Mouse (Mus musculus): ENCODE measurements at regions not wholly inside any gene's neighbourhood (a gene's known extent, or its start where the extent isn't known, plus 50 kb on each side); places are given as distances from the start of the nearest gene placed in this dataset.

GRCm38 (mm10) chr7:124907662-124908296 is 536.7 kb upstream of the Kdm8 start:
- H3K4me3 ChIP-seq (ENCODE audit: insufficient read depth, poor library complexity, severe bottlenecking) = no peak overlapping the region
- no peaks in the 10 kb centered on the region for H3K79me2 ChIP-seq (ENCODE audit: control insufficient read depth, insufficient read depth)
- H3ac ChIP-seq (ENCODE audit: control insufficient read depth, insufficient read length, low read depth) = no peak overlapping the region
- no peaks in the 10 kb centered on the region for H3K27me3 ChIP-seq (ENCODE audit: control insufficient read depth, insufficient read depth, insufficient read length)
- H3K79me3 ChIP-seq (ENCODE audit: low read depth) = no peaks in the 10 kb centered on the region
- TF ChIP-seq MYOG (IDR thresholded peaks at IDR 0.05; ENCODE audit: control insufficient read depth, extremely low read depth, insufficient read length) = no peak
- no peak for TF ChIP-seq MYOD1 (IDR thresholded peaks at IDR 0.05; ENCODE audit: control insufficient read depth, insufficient read length, low read depth)
- TF ChIP-seq FOSL1 (IDR thresholded peaks at IDR 0.05; ENCODE audit: insufficient read depth, low read length, poor library complexity, severe bottlenecking) = no peak
- no peak for TF ChIP-seq CTCF (IDR thresholded peaks at IDR 0.05; ENCODE audit: control insufficient read depth, insufficient read depth, insufficient read length)
- TF ChIP-seq CEBPB (IDR thresholded peaks at IDR 0.05; ENCODE audit: low read depth) = no peak
- no peak for TF ChIP-seq MAX (IDR thresholded peaks at IDR 0.05)
- no peak for TF ChIP-seq USF1 (IDR thresholded peaks at IDR 0.05; ENCODE audit: low read depth)
- no peaks in the 10 kb centered on the region for H3K36me3 ChIP-seq (ENCODE audit: control insufficient read depth, insufficient read depth)

DNA sequence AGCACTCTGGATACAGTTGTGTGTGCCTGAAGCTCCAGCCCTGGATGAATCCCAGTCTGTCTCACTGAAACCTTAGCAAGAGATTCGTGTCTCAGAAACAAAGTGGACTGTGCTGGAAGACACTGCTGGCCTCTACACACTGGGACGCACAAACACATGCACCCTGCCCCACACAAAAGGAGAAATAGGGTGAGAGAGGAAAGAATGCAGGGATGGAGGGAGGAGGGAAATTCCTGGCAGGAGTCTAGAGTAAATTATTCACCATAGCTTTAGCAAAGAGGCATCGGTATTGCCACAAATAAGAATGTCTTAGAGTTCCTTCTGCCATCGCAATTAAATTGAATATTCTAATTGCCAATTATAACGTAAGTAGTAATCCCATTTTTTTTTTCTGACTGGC is 530.4 kb upstream of the Kdm8 start:
- Histone ChIP-seq H3K36me3 (ENCODE audit: control insufficient read depth, insufficient read depth) (no peaks in the 10 kb centered on the region), H3K4me3 (ENCODE audit: insufficient read depth, poor library complexity, severe bottlenecking) (no peak overlapping the region), H3K79me2 (ENCODE audit: control insufficient read depth, insufficient read depth) (no peaks in the 10 kb centered on the region), H3K27me3 (ENCODE audit: control insufficient read depth, insufficient read depth, insufficient read length) (no peaks in the 10 kb centered on the region), H3ac (ENCODE audit: control insufficient read depth, insufficient read length, low read depth) (no peak overlapping the region), H3K79me3 (ENCODE audit: low read depth) (no peaks in the 10 kb centered on the region)
- TF ChIP-seq MAX (IDR thresholded peaks at IDR 0.05) (no peak), MYOD1 (IDR thresholded peaks at IDR 0.05; ENCODE audit: control insufficient read depth, insufficient read length, low read depth) (no peak), FOSL1 (IDR thresholded peaks at IDR 0.05; ENCODE audit: insufficient read depth, low read length, poor library complexity, severe bottlenecking) (no peak), CEBPB (IDR thresholded peaks at IDR 0.05; ENCODE audit: low read depth) (no peak), MYOG (IDR thresholded peaks at IDR 0.05; ENCODE audit: control insufficient read depth, extremely low read depth, insufficient read length) (no peak), CTCF (IDR thresholded peaks at IDR 0.05; ENCODE audit: control insufficient read depth, insufficient read depth, insufficient read length) (no peak), USF1 (IDR thresholded peaks at IDR 0.05; ENCODE audit: low read depth) (no peak)

GRCm38 (mm10) chr7:124914479-124914878 is 530.0 kb upstream of the Kdm8 start:
- Histone ChIP-seq H3K27me3 (ENCODE audit: control insufficient read depth, insufficient read depth, insufficient read length) (no peaks in the 10 kb centered on the region), H3K36me3 (ENCODE audit: control insufficient read depth, insufficient read depth) (no peaks in the 10 kb centered on the region)
- TF ChIP-seq MYOD1 (IDR thresholded peaks at IDR 0.05; ENCODE audit: control insufficient read depth, insufficient read length, low read depth) (no peak), CEBPB (IDR thresholded peaks at IDR 0.05; ENCODE audit: low read depth) (no peak), USF1 (IDR thresholded peaks at IDR 0.05; ENCODE audit: low read depth) (no peak), MYOG (IDR thresholded peaks at IDR 0.05; ENCODE audit: control insufficient read depth, extremely low read depth, insufficient read length) (no peak), CTCF (IDR thresholded peaks at IDR 0.05; ENCODE audit: control insufficient read depth, insufficient read depth, insufficient read length) (no peak)

GRCm38 (mm10) chr7:124914972-124915371 is 529.5 kb upstream of the Kdm8 start:
- H3K79me3 ChIP-seq (ENCODE audit: low read depth) = no peaks in the 10 kb centered on the region
- no peaks in the 10 kb centered on the region for H3K79me2 ChIP-seq (ENCODE audit: control insufficient read depth, insufficient read depth)
- no peaks in the 10 kb centered on the region for H3K36me3 ChIP-seq (ENCODE audit: control insufficient read depth, insufficient read depth)
- TF ChIP-seq CTCF (IDR thresholded peaks at IDR 0.05; ENCODE audit: control insufficient read depth, insufficient read depth, insufficient read length) = no peak
- TF ChIP-seq CEBPB (IDR thresholded peaks at IDR 0.05; ENCODE audit: low read depth) = no peak
- no peak for TF ChIP-seq FOSL1 (IDR thresholded peaks at IDR 0.05; ENCODE audit: insufficient read depth, low read length, poor library complexity, severe bottlenecking)
- TF ChIP-seq MAX (IDR thresholded peaks at IDR 0.05) = no peak
- no peak for TF ChIP-seq MYOG (IDR thresholded peaks at IDR 0.05; ENCODE audit: control insufficient read depth, extremely low read depth, insufficient read length)
- TF ChIP-seq MYOD1 (IDR thresholded peaks at IDR 0.05; ENCODE audit: control insufficient read depth, insufficient read length, low read depth) = no peak
- no peak for TF ChIP-seq USF1 (IDR thresholded peaks at IDR 0.05; ENCODE audit: low read depth)
- no peak overlapping the region for H3ac ChIP-seq (ENCODE audit: control insufficient read depth, insufficient read length, low read depth)
- no peak overlapping the region for H3K4me3 ChIP-seq (ENCODE audit: insufficient read depth, poor library complexity, severe bottlenecking)
- no peaks in the 10 kb centered on the region for H3K27me3 ChIP-seq (ENCODE audit: control insufficient read depth, insufficient read depth, insufficient read length)

More at GRCm38 (mm10) chr7:124914479-124914878, 530.0 kb upstream of the Kdm8 start:
- Histone ChIP-seq H3K4me3 (ENCODE audit: insufficient read depth, poor library complexity, severe bottlenecking) (no peak overlapping the region), H3K79me3 (ENCODE audit: low read depth) (no peaks in the 10 kb centered on the region), H3K79me2 (ENCODE audit: control insufficient read depth, insufficient read depth) (no peaks in the 10 kb centered on the region), H3ac (ENCODE audit: control insufficient read depth, insufficient read length, low read depth) (no peak overlapping the region)

- TF ChIP-seq USF1 (IDR thresholded peaks at IDR 0.05; ENCODE audit: low read depth) (no peak), MYOD1 (IDR thresholded peaks at IDR 0.05; ENCODE audit: control insufficient read depth, insufficient read length, low read depth) (no peak), MYOG (IDR thresholded peaks at IDR 0.05; ENCODE audit: control insufficient read depth, extremely low read depth, insufficient read length) (no peak), CTCF (IDR thresholded peaks at IDR 0.05; ENCODE audit: control insufficient read depth, insufficient read depth, insufficient read length) (no peak), CEBPB (IDR thresholded peaks at IDR 0.05; ENCODE audit: low read depth) (no peak), FOSL1 (IDR thresholded peaks at IDR 0.05; ENCODE audit: insufficient read depth, low read length, poor library complexity, severe bottlenecking) (no peak), MAX (IDR thresholded peaks at IDR 0.05) (no peak)
- Histone ChIP-seq H3K79me2 (ENCODE audit: control insufficient read depth, insufficient read depth) (no peaks in the 10 kb centered on the region), H3K4me3 (ENCODE audit: insufficient read depth, poor library complexity, severe bottlenecking) (no peak overlapping the region), H3K27me3 (ENCODE audit: control insufficient read depth, insufficient read depth, insufficient read length) (no peaks in the 10 kb centered on the region), H3K36me3 (ENCODE audit: control insufficient read depth, insufficient read depth) (no peaks in the 10 kb centered on the region), H3ac (ENCODE audit: control insufficient read depth, insufficient read length, low read depth) (no peak overlapping the region), H3K79me3 (ENCODE audit: low read depth) (no peaks in the 10 kb centered on the region)
Observed at GRCm38 (mm10) chr7:124915637-124916036, 528.8 kb upstream of the Kdm8 start.

Data from C2C12 (cell line).